Mouse (Mus musculus): ENCODE measurements around the gene Tac4.

DNA sequence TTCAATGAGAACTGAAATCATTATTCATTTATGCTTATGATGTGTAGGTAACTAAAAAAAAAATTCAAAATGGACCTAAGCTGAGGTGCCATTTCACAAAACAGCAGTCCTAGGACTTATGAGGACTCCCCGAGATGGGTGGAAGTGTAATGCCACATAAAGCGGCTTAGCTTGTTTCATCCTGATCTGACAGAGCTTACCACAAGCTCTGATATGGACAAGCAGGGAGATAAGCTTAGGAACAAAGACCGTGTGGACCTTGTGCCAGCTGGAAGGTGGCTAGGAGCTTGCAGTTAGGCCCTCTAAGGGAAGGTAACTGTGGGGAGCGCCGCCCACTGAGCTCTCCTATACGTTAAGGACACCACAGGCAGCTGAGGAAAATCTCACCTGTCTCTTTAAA is 14.7 kb downstream of the Tac4 start:
- TF ChIP-seq CHD2 (IDR thresholded peaks at IDR 0.05; ENCODE audit: low read length) (no peak), CTCF (conservative IDR thresholded peaks at IDR 0.05 in 1 of 2, IDR thresholded peaks at IDR 0.05 in 1 of 2; ENCODE audit: low read depth in 2 of 2, low read length in 2 of 2) (no peak)
